Mouse (Mus musculus): ENCODE measurements around the gene Vmac. TPM values are rescaled to one million over a fixed set of nuclear protein-coding genes. Genes with fewer than 3 reads are reported as not detected.

Gene Vmac
- 10 to 100 TPM; 11.5 to 14.4 TPM for total RNA-seq (2021)

GRCm38 (mm10) chr17:56717363-56718058 is at the start of gene Vmac, which contains the start of gene Ndufa11:
TSS of gene Vmac (minus strand) at chr17:56718022.
TSS of gene Ndufa11 (plus strand) at chr17:56717767.
- peak; percentile 90 to 95 for DNase-seq (ENCODE audit: extremely low spot score in 1 of 2, low spot score in 1 of 2)

- DNase-seq (ENCODE audit: extremely low spot score in 1 of 2, low spot score in 1 of 2), result no peak
These were observed 49.0 kb upstream of the Vmac start for GRCm38 (mm10) chr17:56766631-56767405.

DNA sequence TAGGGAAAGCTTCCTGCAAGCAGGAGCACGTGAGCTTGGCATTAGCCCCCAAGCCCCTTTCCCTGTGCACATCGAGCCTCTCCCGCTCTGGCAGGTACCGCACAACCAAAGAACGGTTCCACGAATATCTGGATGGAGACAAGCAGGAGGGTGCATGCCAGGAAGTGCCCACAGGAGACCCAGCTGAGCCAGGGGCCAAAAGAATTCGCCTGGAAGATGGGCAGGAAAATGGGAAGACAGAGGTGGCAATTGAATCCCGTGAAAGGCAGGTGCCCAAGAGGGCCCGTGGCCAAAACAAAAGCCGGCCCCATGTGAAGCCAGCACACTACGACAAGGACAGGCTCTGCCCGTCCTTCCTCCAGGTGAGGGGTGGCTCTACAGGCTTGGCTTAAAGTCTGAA is 47.6 kb upstream of the Vmac start:
- DNase-seq (ENCODE audit: extremely low spot score in 1 of 2, low spot score in 1 of 2), result no peak

DNA sequence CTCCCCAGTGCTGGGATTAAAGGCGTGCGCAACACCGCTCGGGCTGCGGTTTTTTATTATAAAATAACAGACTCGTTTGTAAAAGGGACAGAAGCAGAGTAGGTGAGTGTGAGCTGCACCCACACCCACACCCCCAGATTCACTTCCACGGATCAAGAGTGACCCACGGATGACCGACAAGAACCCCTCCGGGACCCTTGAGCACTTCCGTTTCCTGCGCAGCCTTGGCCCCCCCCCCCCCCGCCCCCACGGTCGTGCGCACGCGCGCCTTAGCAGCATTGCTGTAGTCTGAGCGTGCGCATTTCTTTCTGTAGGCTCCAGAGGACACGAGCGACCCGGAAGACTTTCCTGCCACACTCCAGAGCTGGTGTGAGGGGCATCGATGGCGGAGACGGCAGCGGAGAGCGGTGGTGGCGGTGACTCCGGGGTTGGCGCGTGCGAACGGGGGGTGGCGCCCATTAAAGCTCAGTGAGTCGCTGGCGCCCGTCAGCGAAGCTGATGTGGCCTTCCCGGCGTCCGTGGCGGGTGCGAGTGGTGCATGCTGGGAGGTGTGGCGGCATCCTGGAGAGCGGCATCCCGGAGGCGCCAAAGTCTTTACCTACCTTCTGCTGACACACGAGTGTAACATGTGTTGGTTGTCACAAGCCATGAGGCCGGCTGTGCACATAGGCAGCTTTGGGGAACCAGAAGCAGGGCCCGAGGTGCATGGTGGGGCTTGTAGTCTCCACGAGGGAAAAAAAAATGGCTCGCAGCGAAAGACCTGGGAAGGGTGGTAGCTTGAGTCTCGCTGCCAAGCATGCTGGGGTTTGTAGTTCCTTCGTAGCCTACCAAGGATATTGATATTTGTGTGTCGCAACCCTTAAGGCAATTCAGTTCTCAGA is 46.9 kb upstream of the Vmac start, which contains the start of gene Dus3l:
Gene Dus3l (plus strand): TSS at position 284 of the 881 bp plus-strand sequence.
- peak; percentile 71 to 94 for DNase-seq (ENCODE audit: extremely low spot score in 1 of 2, low spot score in 1 of 2)

DNA sequence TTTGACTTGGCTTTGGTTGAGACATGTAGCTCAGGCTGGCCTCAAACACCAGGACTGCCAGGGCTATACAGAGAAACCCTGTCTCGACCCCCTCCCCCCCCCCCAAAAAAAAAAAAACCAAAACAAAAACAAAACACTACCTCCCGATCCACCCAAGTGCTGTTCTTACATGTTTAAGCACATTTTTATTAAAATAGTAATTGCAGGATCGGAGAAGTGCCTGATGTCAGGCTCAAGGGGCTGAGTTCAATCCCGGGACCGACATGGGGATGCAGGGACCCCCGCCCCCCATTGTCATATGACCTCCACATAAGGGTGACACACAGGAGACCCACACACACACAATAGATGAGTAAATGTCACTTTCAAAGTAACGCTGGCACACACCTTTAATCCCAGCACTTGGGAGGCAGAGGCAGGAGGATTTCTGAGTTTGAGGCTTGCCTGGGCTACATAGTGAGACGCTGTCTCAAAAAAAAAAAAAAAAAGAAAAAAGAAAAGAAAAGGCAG is 46.0 kb upstream of the Vmac start:
- DNase-seq (ENCODE audit: extremely low spot score in 1 of 2, low spot score in 1 of 2), result no peak

GRCm38 (mm10) chr17:56762769-56763731 is 45.2 kb upstream of the Vmac start:
- DNase-seq (ENCODE audit: extremely low spot score in 1 of 2, low spot score in 1 of 2), result peak; percentile 51 to 54

DNA sequence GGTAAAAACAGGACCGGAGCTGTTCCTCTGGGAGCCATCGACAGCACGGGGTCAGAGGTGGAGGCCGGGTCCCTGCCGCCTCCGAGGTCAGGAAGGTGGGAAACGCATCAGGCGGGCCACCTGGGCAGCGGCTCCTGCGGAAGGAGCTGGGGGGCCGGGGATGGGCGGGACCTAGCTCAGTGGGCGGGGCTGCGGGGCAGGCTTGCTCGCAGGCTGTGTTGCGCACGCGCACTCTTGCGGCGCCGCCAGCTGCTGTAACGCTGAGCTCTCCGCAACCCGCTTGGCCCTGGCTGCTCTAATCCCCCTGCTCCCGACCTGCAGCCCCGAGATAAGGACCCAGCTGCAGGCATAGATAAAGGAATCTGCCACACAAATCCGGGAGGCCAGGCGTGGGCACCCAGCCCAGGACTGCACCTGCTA is 44.2 kb upstream of the Vmac start:
- peak; percentile 76 to 77 for DNase-seq (ENCODE audit: extremely low spot score in 1 of 2, low spot score in 1 of 2)

- DNase-seq (ENCODE audit: extremely low spot score in 1 of 2, low spot score in 1 of 2), result no peak
These were observed 43.3 kb upstream of the Vmac start for GRCm38 (mm10) chr17:56761077-56761476.

DNA sequence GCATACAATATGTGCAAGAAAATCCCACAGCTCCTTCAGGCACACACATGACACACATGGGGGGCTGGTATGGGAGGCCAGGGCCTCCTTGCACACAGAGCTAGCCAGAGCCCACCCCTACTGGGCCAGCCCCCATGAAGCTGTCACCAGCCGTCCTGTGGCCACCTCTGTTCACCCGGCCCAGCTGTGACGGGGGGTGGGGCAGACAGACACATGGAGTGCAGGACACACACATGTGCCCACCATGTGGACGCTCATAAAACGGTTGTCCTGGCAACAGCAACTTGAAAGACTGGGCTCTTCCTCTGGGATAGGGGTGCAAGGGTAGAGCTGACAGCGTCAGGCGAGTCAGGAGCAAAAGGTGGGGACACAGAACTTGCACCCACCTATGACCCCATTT is 41.4 kb upstream of the Vmac start:
- DNase-seq (ENCODE audit: extremely low spot score in 1 of 2, low spot score in 1 of 2), result no peak

DNA sequence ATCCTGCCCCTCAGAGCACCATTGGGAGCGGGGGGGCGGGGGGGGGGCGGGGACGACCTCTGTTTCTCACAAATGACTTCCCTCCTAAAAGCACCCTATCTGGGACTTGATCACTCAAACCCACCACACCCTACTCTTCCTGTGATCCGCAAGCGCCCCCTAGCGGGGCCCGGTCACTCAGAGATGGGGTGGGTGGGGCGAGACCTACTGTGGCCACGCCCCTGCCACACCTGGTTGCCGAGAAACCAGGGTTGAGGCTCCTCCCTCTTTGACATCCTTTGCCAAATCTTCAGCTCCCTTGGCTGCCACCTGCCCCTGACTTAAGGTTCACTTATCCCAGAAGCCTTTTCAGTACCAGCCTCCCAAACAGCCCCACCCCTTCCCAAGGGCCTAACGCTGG is 40.3 kb upstream of the Vmac start:
- peak in 1 of 2 experiments; percentile 73 for DNase-seq (ENCODE audit: extremely low spot score in 1 of 2, low spot score in 1 of 2)

- DNase-seq (ENCODE audit: extremely low spot score in 1 of 2, low spot score in 1 of 2), result peak in 1 of 2 experiments; percentile 65
These were observed 39.7 kb upstream of the Vmac start, which contains the start of gene Nrtn for GRCm38 (mm10) chr17:56757416-56758123. TSS of gene Nrtn (minus strand) at chr17:56757530.

GRCm38 (mm10) chr17:56756703-56757399 is 39.0 kb upstream of the Vmac start:
- DNase-seq (ENCODE audit: extremely low spot score in 1 of 2, low spot score in 1 of 2), result no peak

DNA sequence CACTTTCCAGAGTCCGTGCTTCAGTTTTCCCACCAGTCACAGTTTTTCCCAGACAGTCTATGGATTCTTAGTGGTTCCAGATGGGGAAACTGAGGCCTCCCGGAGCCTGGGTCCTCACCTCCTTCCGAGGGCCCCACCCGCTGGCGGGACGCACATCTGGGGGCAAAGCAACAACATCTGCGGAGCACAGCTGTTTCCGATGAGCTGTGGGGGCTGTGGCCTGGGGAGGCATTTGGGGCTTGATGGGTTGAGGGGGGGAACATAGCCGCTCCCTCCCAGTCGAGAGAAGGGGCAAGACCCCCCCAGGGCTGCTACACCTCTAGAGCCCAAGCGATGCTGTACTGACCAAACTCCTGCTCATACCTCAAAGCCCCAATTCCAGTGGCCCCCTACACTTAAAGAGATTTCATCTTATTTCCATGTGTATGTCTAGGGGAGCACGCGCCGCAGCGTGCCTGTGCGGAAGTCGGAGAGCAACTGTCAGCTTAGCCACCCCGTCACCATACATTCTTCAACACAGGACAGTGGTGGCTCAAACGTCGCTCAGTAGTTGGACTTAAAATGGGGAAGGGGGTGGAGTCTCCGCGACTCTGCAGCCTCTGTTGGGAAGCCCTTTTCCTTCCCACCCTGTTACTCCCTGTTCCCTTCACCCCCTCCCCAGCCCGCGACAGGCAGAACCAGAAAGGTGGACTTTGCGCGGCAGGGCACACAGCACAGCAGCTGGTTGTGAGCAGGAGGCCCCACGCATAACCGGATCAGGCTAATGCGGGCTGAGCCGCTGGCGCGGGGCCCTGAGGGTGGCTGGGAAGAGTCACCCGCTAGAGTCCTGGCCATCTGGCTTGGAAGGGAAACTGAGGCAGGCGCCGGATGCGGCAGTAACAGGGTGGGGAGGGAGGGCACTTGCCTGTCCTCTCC is 36.7 kb upstream of the Vmac start:
- no peak for DNase-seq (ENCODE audit: extremely low spot score in 1 of 2, low spot score in 1 of 2)

GRCm38 (mm10) chr17:56753452-56753851 is 35.6 kb upstream of the Vmac start:
- DNase-seq (ENCODE audit: extremely low spot score in 1 of 2, low spot score in 1 of 2), result no peak

DNA sequence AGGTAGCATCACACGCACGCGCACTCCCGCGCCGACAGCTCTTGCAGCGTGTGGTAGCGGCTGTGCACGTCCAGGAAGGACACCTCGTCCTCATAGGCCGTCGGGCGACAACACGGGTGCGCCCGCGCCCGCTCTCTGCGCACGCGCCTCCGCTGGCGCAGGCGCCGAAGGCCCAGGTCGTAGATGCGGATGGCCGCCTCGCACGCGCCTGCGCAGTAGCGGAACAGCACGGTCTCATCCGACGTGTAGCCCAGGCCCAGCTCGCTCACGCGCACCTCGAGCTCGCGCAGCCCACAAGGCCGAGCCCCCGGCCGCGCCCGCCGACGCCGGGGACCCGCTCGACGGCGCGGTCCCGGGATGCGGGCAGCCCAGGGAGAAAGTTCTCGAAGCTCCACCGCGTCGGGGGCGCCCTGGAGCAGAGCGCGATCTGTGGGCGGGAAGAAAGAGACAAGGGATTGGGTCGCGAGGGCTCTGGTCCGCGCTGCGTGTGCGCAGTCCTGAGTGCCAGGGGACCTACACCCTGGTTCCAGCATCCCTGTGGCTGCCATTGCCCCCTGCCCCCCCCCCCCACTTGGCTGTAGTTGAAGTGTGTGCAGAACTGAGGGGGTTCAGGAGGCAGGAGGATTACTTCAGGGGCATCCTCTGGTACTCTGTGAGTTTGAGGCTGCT is 33.7 kb upstream of the Vmac start:
- no peak for DNase-seq (ENCODE audit: extremely low spot score in 1 of 2, low spot score in 1 of 2)

DNA sequence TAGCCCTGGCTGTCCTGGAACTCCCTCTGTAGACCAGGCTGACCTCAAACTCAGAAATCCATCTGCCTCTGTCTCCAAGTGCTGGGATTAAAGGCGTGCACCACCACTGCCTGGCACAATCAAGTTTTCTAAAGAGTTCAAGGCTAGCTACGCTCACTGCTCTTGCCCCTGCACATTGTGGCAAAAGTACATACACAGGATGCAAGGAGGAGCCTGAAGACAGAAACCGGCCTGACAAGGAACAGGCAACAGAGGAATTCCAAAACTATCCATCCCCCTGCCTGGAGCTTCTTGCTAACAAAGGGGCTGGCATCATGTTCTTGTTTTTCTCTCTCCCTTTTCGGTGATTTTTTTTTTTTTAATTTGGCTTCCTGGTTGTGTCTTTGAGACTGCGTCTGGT is 26.4 kb upstream of the Vmac start:
- DNase-seq (ENCODE audit: extremely low spot score in 1 of 2, low spot score in 1 of 2), result no peak
